Mouse (Mus musculus): ENCODE measurements at regions not wholly inside any gene's neighbourhood (a gene's known extent, or its start where the extent isn't known, plus 50 kb on each side); places are given as distances from the start of the nearest gene placed in this dataset.

DNA sequence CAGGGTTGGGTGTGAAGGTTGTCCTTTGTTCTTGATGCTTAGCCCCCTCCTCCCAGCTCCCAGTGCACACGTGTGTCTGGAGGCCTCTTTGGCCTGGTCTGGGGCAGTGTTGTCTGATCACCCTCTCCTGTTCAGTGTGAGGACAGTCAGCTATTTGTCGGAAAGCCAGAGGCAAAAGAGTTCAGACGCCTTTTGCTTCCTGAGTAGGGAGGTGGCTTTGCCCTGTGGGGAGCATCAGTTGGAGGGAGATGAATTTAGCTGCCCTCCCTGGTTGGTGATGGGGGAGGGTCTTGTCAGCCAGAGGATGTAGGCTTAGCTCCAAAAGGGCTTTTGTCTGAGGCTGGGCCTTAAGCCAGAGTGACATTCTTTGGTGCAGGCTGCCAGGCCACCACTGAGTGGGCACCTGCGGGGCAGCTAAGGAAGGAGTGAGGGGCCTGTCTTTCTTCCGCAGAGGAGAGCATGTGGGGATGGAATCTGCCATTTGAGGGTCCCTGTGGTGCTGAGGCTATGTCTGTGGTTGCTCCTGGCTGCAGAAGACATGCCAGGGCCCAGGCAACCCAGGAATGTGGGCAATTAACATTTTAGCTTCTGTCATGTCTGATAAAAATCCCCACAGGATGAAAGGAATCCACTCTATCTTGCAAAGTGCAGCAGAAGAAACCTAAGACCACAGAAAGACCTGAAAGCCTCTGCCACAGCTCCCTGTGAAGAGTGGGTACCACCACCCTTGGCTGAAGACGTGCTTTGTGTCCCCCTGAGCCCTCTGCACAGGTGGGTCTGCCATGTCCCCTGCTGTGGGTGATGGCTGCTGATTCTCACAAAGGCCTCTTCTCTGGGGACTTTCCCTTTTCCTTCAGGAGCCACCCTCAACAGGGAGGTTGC, 265.6 kb downstream of the Gm49356 start:
- no peaks in the 10 kb centered on the region for H3K36me3 ChIP-seq
- no peaks in the 10 kb centered on the region for H3K9me3 ChIP-seq
- no peak overlapping the region for H3K4me3 ChIP-seq
- H3K4me2 ChIP-seq: no peak overlapping the region
- peaks cover 12% of the 10 kb centered on the region for H3K4me1 ChIP-seq
- no peak overlapping the region for H3K9ac ChIP-seq
- peak; percentile 58; the same call in 1 of the 2 replicates for ATAC-seq (ENCODE audit: insufficient number of reproducible peaks, insufficient read depth, low FRiP score, low TSS enrichment, low read depth)
- H3K27me3 ChIP-seq: no peaks in the 10 kb centered on the region
- WGBS: 13% methylated on average over 6 of the region's 6 CpGs
- H3K27ac ChIP-seq: 0 out of 2 replicates have a peak overlapping the region, but pooled peaks have one; percentile 40

GRCm38 (mm10) chr15:59155289-59155623, 266.2 kb downstream of the Gm49356 start:
- no peak overlapping the region for H3K4me2 ChIP-seq
- no peak for ATAC-seq (ENCODE audit: insufficient number of reproducible peaks, insufficient read depth, low FRiP score, low TSS enrichment, low read depth)
- no peak overlapping the region for H3K9ac ChIP-seq

DNA sequence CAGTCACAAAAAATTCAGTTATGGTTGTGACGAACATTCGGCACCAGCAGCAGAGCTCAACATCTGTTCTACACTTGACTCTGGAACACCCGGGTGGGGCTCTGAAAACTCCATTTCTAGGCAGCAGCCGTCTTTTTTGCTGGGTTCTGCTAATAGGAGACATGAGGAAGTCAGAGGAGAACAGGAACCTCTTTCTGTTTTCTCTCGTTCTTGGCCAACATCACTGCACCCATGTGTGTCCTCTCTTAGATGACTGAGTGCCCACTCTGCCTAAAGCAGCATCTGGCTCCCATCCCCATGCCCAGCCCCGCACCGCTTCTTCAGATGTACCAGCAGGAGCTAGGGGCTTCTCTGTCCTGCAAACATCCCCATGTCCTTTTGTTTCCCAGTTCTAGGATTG, 267.2 kb downstream of the Gm49356 start:
- H3K36me3 ChIP-seq: no peaks in the 10 kb centered on the region
- 70% methylated on average over 7 of the region's 7 CpGs for WGBS
- no peak overlapping the region for H3K27ac ChIP-seq
- ATAC-seq (ENCODE audit: insufficient number of reproducible peaks, insufficient read depth, low FRiP score, low TSS enrichment, low read depth): no peak
- no peak overlapping the region for H3K4me3 ChIP-seq
- no peaks in the 10 kb centered on the region for H3K27me3 ChIP-seq
- no peak overlapping the region for H3K4me2 ChIP-seq
- no peak overlapping the region for H3K9ac ChIP-seq
- peaks cover 12% of the 10 kb centered on the region for H3K4me1 ChIP-seq
- H3K9me3 ChIP-seq: no peaks in the 10 kb centered on the region

More at GRCm38 (mm10) chr15:59155289-59155623, 266.2 kb downstream of the Gm49356 start:
- Histone ChIP-seq H3K9me3 (no peaks in the 10 kb centered on the region), H3K36me3 (no peaks in the 10 kb centered on the region), H3K4me3 (no peak overlapping the region), H3K27me3 (no peaks in the 10 kb centered on the region), H3K4me1 (peaks cover 12% of the 10 kb centered on the region), H3K27ac (0 out of 2 replicates have a peak overlapping the region, but pooled peaks have one; percentile 40)

GRCm38 (mm10) chr15:59158760-59159159, 269.7 kb downstream of the Gm49356 start:
- Histone ChIP-seq H3K27me3 (no peaks in the 10 kb centered on the region), H3K9ac (no peak overlapping the region), H3K36me3 (no peaks in the 10 kb centered on the region), H3K4me2 (no peak overlapping the region), H3K9me3 (no peaks in the 10 kb centered on the region), H3K4me3 (no peak overlapping the region), H3K4me1 (peaks cover 12% of the 10 kb centered on the region), H3K27ac (no peak overlapping the region)
- no peak for ATAC-seq (ENCODE audit: insufficient number of reproducible peaks, insufficient read depth, low FRiP score, low TSS enrichment, low read depth)
- WGBS: 88% methylated on average over 4 of the region's 4 CpGs

- Histone ChIP-seq H3K9ac (no peak overlapping the region), H3K27ac (no peak overlapping the region), H3K4me1 (no peaks in the 10 kb centered on the region), H3K36me3 (no peaks in the 10 kb centered on the region), H3K4me3 (no peak overlapping the region), H3K4me2 (no peak overlapping the region), H3K27me3 (no peaks in the 10 kb centered on the region), H3K9me3 (no peaks in the 10 kb centered on the region)
- ATAC-seq (ENCODE audit: insufficient number of reproducible peaks, insufficient read depth, low FRiP score, low TSS enrichment, low read depth): no peak
- WGBS: 92% methylated on average over 16 of the region's 17 CpGs
These were observed 272.1 kb downstream of the Gm49356 start for GRCm38 (mm10) chr15:59160931-59161920.

DNA sequence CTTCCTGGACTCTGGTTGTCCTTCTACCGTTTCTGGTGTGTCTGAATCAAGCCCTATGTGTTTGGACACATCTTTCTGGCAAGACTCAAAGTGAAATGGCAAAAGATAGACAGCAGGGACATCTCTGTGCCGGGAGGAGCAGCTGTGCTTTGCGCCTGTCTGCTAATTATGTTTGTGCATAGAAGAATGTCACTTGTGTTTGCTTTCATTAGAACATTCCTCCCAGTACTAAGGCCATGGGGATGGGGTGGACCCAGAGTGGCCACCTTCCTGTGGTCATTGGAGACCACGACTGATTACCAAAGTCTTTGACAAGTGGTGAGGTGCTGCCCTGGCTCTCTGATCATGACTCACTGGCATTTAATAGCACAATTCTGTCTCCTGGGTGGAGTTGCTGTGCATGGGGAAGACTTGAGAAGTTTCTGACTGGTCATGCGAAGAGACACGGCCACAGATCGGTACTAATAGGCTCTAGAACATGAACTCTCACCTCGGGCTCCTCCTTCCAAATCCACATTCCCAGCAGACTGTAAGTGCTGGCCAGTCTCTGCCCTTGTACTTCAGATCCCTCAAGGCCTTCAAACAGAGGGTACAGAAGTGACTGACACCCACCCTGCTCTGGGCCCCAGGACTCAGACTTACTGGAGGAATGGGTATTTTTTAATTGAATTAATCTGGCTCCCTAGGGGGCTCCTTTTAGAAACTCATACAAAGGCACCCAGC, 279.0 kb downstream of the Gm49356 start:
- 0 out of 2 replicates have a peak, but pooled peaks cover 4% of the 10 kb centered on the region for H3K9me3 ChIP-seq
- no peak overlapping the region for H3K27ac ChIP-seq
- WGBS: 87% methylated on average over 8 of the region's 8 CpGs
- ATAC-seq (ENCODE audit: insufficient number of reproducible peaks, insufficient read depth, low FRiP score, low TSS enrichment, low read depth): no peak
- no peaks in the 10 kb centered on the region for H3K27me3 ChIP-seq
- H3K4me3 ChIP-seq: no peak overlapping the region
- no peak overlapping the region for H3K4me2 ChIP-seq
- H3K4me1 ChIP-seq: no peaks in the 10 kb centered on the region
- H3K36me3 ChIP-seq: no peaks in the 10 kb centered on the region
- no peak overlapping the region for H3K9ac ChIP-seq

DNA sequence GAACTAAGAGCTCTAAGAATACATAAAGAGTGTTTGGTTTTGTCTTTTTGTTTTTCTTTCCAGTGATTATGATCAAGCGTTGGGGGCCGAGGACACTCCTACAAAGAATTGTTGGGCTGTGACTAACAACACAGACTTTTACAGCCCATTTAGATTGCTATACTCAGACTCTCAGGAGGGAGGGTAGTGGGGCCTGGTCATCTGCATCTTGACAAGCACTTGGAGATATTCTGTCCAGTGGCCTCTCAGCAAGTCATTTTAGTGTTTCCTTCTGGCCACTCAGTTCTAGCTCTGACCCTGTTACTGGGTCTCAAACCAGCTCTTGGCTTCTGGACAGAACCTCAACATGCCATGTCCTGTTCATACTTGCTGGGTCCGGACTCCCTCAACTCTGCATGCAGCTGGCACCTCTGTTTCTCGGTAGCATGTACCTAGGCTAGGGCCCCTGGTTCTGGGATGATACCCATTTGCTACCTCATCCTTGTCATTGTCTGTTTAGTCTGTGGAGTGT, 279.6 kb downstream of the Gm49356 start:
- ATAC-seq (ENCODE audit: insufficient number of reproducible peaks, insufficient read depth, low FRiP score, low TSS enrichment, low read depth): no peak
- H3K4me1 ChIP-seq: no peaks in the 10 kb centered on the region
- no peaks in the 10 kb centered on the region for H3K27me3 ChIP-seq
- H3K36me3 ChIP-seq: no peaks in the 10 kb centered on the region
- WGBS: 91% methylated on average over 4 of the region's 4 CpGs
- no peak overlapping the region for H3K9ac ChIP-seq
- no peak overlapping the region for H3K27ac ChIP-seq
- H3K4me3 ChIP-seq: no peak overlapping the region
- H3K4me2 ChIP-seq: no peak overlapping the region
- 0 out of 2 replicates have a peak, but pooled peaks cover 4% of the 10 kb centered on the region for H3K9me3 ChIP-seq

DNA sequence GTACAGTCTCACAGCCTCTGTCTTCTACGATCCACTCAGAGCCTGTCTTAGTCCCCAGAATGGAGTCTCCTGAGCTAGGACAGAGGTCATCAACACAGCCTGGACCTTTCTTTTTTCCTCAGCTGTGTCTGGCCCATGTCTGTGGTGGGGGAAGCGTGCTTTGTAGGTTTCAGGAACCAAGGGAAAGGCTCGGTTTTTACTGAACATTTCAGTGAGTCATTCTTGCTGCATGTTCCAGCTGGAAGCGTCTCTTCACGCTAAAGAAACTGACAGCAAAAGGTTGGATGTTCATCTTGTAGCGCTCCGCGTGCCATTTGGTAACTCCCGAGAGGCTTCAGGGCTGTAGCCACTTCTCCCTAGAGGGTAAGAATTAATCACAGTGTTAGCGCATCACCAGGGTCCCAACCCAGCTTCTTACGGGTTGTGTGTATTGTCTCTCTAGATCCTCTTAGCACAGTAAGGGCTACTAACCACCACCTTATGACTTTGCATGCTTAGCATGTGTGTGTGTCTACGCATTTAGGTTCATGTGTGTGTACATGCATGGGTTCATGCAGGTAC, 280.2 kb downstream of the Gm49356 start:
- no peaks in the 10 kb centered on the region for H3K36me3 ChIP-seq
- 0 out of 2 replicates have a peak, but pooled peaks cover 4% of the 10 kb centered on the region for H3K9me3 ChIP-seq
- H3K4me2 ChIP-seq: no peak overlapping the region
- no peak for ATAC-seq (ENCODE audit: insufficient number of reproducible peaks, insufficient read depth, low FRiP score, low TSS enrichment, low read depth)
- H3K27me3 ChIP-seq: no peaks in the 10 kb centered on the region
- no peaks in the 10 kb centered on the region; the same call in 1 of the 2 replicates for H3K4me1 ChIP-seq
- H3K27ac ChIP-seq: no peak overlapping the region
- H3K9ac ChIP-seq: no peak overlapping the region
- H3K4me3 ChIP-seq: no peak overlapping the region
- WGBS: 91% methylated on average over 12 of the region's 12 CpGs

DNA sequence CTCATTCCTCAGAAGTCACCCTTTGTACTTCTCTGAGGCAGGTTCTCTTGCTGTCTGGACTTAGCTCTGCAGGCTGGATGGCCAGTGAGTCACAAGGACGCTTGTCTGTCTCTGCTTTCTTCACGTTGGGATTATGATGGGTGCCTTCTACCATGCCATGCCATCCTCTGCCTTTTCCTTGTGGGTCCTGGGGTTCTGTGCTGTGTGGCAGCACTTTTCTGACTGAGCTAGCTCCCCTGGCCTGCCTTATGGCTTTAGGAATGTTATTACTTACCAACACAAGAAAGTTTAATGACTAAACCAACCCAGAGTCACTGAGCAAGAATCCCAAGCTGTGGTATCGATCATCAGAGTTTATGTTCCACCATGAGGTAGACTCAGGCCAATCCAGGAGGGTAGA, 280.7 kb downstream of the Gm49356 start:
- H3K9ac ChIP-seq: no peak overlapping the region
- 88% methylated on average over 3 of the region's 3 CpGs for WGBS

DNA sequence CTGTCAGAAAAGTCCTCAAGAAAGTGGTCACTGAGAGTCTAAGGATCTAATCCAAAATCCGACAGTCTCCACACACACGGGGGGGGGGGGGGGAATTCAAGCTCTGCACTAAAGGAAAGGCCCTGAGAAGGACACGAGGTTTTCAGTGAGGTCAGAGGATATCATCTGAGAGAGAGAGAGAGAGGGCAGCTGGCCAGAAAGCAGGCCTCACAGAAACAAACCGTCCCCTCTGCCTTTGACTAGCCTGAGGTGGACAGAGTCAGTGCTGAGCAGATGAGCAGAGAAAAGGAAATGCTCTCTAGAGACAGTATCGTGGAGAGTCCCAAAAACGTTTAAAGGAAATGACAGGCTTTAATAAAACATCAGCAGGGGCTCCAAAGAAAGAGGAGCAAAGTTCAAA, 282.0 kb downstream of the Gm49356 start:
- no peak for ATAC-seq (ENCODE audit: insufficient number of reproducible peaks, insufficient read depth, low FRiP score, low TSS enrichment, low read depth)
- Histone ChIP-seq H3K4me3 (no peak overlapping the region), H3K9ac (no peak overlapping the region), H3K9me3 (0 out of 2 replicates have a peak, but pooled peaks cover 4% of the 10 kb centered on the region), H3K36me3 (no peaks in the 10 kb centered on the region), H3K4me1 (no peaks in the 10 kb centered on the region; the same call in 1 of the 2 replicates), H3K4me2 (no peak overlapping the region), H3K27me3 (no peaks in the 10 kb centered on the region), H3K27ac (no peak overlapping the region)
- WGBS: 32% methylated on average over 6 of the region's 6 CpGs

More for the DNA sequence above, 280.7 kb downstream of the Gm49356 start:
- Histone ChIP-seq H3K4me2 (no peak overlapping the region), H3K4me3 (no peak overlapping the region), H3K36me3 (no peaks in the 10 kb centered on the region), H3K27me3 (no peaks in the 10 kb centered on the region), H3K27ac (no peak overlapping the region), H3K9me3 (0 out of 2 replicates have a peak, but pooled peaks cover 4% of the 10 kb centered on the region), H3K4me1 (no peaks in the 10 kb centered on the region; the same call in 1 of the 2 replicates)
- ATAC-seq (ENCODE audit: insufficient number of reproducible peaks, insufficient read depth, low FRiP score, low TSS enrichment, low read depth): no peak

All from embryonic facial prominence, embryonic 13.5 days (tissue).